Mouse (Mus musculus): ENCODE measurements around the gene Eps15.

DNA sequence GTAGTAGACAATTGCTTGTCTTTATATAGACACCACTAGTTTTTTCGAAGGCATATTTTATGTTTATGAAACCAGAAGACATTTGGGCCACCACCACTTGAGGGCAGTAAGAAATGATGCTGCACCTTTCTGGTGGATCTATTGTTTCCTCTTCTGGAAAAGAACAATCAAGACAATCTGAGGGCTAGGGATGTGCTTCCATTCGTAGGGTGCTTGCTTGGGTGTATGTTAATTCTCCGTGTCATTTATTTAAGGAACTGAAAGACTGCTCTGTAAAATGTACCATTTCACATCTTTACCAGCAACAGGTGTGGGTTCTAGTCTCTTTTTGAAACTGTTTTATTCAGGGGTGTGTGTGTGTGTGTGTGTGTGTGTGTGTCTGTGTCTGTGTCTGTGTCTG is 11.2 kb upstream of the Eps15 start:
- TF ChIP-seq GATA1 (IDR thresholded peaks at IDR 0.05; ENCODE audit: borderline replicate concordance, low read length) (no peak), FLI1 (IDR thresholded peaks at IDR 0.05; ENCODE audit: low read length) (no peak)
